Mouse (Mus musculus) liver (tissue): ENCODE results near the gene Pus7.
"Not testable (repeated sequence)": the region's sequence is repeated elsewhere in the genome, so short reads cannot be mapped to it uniquely, and the experiment has no call there.

Experiments used
- DNase-seq: peaks from one replicate; pipeline ENCODE4 v3.0.0-alpha.2; 2020; ENCODE audit warnings: mixed read lengths

The Pus7 gene

GRCm38 (mm10) chr5:23749882-23750281 lies 33.6 kb downstream of the Pus7 start:
- DNase-seq: no peak

DNA sequence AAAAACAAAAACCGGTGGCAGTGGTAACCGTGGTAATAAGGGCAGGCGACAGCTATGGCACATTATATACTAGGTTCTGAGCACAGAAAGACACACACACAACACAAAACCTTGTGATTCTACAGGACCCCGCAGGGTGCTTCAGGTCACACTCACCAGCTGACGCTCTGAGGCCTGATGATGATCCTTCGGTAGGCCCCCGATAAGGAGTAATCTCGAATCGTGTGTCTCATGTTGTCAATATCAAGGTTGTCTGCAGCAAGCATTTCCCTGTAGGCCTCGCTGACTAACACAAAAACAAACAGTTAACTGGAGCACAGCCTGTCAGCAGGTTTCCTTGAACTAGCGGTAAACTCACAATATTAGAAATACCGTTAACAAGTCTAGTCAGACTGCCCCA lies 40.2 kb downstream of the Pus7 start:
- no peak for DNase-seq

- DNase-seq: no peak
Observed at GRCm38 (mm10) chr5:23737111-23737510, 46.4 kb downstream of the Pus7 start.

GRCm38 (mm10) chr5:23736366-23736765 lies 47.1 kb downstream of the Pus7 start:
- DNase-seq: no peak

GRCm38 (mm10) chr5:23721956-23722355 lies 61.6 kb downstream of the Pus7 start:
- DNase-seq: no peak

DNA sequence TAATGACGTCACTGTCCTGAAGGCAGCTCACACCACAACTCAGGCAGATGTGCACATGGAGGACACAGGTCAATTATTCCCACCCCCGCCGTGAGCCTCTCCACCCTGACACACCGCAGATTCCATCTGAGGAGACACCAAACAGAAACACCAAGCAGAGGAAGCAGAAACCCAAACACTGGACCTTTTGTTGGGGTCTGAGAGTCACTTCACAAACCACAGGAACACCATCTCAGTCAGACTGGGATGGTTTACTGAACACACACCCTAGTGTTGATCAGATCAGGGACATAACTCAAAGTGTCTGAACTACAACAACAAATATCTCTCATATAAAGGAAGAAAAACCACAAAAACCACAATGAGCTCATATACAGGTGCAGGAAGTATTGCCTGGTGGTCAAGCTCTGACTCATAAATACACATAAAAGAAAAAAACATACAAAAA lies 64.6 kb downstream of the Pus7 start:
- DNase-seq: no peak

DNA sequence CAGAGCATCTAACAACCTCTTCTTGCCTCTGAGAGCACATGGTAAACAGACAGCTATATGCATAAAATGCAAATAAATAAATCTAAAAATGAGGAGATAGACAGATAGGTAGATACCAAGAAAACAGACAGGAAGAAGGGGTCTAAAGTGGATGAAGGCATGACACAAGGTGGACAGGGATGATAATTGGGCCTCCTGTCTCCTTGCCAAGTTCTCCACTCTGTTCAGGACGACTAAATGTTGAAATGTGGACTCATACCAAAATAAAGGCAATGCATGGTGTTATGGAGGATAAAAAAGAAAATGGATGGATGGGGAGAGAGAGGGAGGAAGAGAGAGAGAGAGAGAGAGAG lies 65.4 kb downstream of the Pus7 start:
- DNase-seq: no peak

DNA sequence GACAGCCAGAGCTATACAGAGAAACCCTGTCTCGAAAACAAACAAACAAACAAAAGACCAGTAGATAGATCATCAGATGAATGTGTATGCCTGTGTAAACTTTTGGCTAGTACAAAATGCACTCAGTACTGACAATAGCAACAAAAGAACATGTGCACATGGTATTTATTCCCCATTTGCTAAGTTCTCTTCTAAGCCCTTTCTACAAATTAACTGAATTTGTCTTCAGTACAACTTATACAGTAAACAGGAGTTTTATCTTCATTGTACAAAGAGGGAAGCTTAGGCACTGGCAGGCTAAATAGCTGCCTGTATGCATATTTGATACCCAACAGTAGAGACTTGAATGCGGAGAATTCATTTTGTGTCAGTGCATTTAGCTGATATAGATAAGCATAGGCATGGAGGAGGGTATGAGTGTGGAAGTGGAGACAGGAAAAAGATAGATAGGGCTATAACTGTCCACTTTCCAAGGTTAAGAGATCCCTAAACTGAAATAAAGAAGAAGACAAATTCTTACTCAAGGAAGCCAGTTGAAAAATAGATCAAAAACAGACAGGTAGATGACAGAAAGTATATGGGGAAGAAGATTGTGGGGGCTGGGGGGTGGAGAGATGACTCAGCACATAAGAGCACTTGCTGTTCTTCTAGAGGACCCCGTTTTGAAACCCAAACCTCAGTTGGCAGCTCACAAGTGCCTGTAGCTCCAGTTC lies 65.9 kb downstream of the Pus7 start:
- no peak for DNase-seq

DNA sequence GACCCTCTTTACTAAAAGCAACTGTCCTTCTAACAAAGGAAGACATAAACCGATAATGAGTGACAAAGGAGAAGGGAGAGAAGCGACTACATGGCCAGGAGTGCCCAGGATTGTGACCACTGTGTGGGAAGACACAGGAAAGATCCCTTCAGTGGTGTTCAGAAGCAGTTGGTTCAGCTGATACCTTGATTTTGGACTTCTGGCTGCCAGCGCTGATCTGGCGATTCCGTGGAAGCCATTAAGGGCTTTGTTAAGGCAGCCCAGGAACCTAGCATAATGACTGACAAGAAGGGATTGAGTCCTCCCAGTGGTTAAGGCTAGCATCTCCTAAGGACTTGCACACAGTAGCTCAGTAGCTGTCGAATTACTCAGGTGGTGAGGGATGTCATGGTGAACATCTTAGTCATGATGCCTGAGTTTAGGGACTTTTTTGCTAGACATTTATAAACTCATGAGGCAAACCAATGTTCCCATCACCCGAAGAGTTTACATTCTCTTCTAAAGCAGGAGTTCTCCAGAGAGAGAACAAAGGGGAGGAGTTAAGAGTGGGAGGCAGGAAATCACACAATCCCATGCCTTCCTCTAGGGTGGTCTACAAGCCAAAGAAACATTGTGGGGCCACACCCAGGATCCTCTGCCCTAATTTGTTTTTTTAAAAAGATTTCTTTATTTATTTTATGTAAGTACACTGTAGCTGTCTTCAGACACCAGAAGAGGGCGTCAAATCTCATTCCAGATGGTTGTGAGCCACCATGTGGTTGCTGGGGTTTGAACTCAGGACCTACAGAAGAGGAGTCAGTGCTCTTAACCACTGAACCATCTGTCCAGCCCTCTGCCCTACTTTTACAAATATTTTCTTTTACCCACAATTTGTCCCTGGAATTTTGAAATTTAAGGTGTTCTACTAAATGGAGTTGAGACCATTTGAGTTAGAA lies 69.8 kb downstream of the Pus7 start:
- no peak for DNase-seq

DNA sequence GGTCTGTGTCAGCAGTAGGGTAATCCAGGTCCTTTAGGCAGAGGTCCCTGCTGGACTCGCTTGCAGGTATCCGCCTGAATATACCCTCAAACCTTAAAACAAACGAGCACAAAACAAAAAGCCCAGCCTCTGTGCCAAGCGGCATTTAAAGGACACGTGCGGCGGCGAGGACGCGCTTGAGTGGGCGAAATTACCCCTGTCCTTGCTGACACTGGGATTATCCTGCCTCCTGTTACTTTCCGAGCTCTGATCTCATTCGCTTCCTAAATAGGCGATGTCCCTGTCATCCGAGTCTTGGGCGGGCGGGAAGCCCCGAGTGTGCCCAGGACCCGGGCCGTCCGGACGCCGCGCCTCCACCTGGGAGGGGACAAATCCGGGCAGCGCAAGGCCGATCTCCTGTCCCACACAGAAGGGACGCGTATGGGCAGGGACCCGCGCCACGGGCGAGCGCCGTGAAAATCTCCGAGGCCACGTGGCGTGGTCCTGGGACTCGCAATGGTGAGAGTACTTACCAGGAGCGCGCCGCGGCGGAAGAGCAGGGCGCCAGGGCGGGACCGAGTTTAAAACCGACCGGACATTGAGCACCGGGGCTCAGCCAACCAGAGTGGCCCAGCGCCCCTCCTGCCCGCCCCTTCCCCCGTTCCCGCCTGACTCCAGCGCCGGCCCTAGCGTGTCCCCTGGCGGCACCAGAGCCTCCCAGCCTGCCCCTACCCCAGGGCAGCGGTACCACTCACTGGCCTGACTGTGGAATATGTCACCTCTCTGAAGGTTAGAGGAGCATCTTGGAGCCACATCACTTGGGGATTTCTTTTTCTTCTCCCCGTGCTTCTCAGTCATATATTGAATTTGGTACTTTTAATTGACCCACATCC lies 71.1 kb downstream of the Pus7 start:
- DNase-seq: peak; percentile 70

- DNase-seq: not testable (repeated sequence)
Observed at GRCm38 (mm10) chr5:23711671-23712129, 71.8 kb downstream of the Pus7 start.

- DNase-seq: no peak
Observed at GRCm38 (mm10) chr5:23711244-23711643, 72.3 kb downstream of the Pus7 start.

- no peak for DNase-seq
Observed at GRCm38 (mm10) chr5:23709661-23710060, 73.8 kb downstream of the Pus7 start.

DNA sequence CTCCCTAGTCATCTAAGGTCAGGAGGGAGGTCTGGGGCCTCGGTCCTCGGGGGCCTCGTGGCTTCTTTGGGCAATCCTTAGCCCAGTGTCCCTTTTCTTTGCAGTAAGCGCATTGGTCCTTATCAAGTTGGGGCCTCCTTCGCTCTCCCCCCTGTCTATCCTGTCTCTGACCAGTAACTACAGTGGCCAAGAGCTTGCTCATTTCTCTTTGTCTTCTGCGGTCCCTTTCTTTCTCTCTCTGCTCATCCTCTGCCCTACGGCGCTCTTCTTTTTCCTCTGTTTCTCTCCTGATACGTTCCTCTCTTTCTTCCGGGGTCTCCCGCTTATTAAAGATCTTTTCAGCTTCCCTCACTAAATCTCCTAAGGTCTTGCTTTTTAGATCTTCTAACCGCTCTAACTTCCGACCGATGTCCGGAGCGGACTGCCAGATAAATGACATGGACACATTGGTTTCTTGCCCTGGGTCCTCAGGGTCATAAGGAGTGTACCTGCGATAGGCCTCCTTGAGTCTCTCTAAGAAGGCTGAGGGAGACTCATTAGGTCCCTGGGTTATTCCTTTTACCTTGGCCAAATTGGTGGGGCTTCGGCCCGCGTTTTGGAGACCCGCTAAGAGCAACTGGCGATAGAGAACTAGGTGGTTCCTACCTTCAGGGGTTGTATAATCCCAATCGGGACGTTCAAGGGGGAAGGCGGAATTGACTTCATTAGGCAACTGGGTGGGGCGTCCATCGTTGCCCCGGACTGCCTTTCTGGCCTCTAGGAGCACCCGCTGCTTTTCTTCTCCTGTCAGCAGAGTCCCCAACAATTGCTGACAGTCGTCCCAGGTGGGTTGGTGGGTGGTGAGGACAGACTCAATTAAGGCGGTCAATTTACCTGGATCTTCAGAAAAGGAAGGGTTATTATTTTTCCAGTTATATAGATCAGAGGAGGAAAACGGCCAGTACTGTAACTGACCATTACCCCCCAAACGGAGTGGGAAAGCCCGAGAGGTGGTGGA lies 76.6 kb downstream of the Pus7 start:
- DNase-seq: not testable (repeated sequence)

- DNase-seq: no peak
Observed at GRCm38 (mm10) chr5:23697457-23697856, 86.1 kb downstream of the Pus7 start.
